Mouse (Mus musculus) stomach, embryonic 16.5 days (tissue): ENCODE measurements around the gene Ttyh3. TPM values are rescaled to one million over a fixed set of nuclear protein-coding genes. Genes with fewer than 3 reads are reported as not detected.

ENCODE experiments used
- ATAC-seq: fragments of 200-750 bp; cut with Nextera tagmentation; 2 replicates; pipeline ENCODE4 v1.8.0; 2017; ENCODE audit warnings: moderate number of reproducible peaks, moderate TSS enrichment; ENCODE audit not compliant: insufficient read depth, low FRiP score
- H3K27ac ChIP-seq: fragments of 300-500 bp; sonication (generic); 2 replicates; pipeline ENCODE4 v1.5.1; 2014; ENCODE audit warnings: low read length
- H3K27me3 ChIP-seq: fragments of 300-500 bp; sonication (generic); 2 replicates; pipeline ENCODE4 v1.6.1; 2014; ENCODE audit warnings: low read length, control low read depth, mixed read lengths; ENCODE audit not compliant: control insufficient read depth, insufficient read depth
- H3K36me3 ChIP-seq: fragments of 300-500 bp; sonication (generic); 2 replicates; pipeline ENCODE4 v1.6.1; 2014; ENCODE audit warnings: low read length; ENCODE audit not compliant: control insufficient read depth, insufficient read depth
- H3K4me1 ChIP-seq: fragments of 300-500 bp; sonication (generic); 2 replicates; pipeline ENCODE4 v1.6.1; 2014; ENCODE audit warnings: low read length, control low read depth, mixed read lengths; ENCODE audit not compliant: control insufficient read depth, insufficient read depth
- H3K4me2 ChIP-seq: fragments of 300-500 bp; sonication (generic); 2 replicates; pipeline ENCODE4 v1.6.1; 2014; ENCODE audit warnings: low read depth, low read length, mixed read lengths
- H3K4me3 ChIP-seq: fragments of 300-500 bp; sonication (generic); replicated peaks from 2 replicates; pipeline ENCODE4 v1.5.1; 2014; ENCODE audit warnings: mild to moderate bottlenecking, low read length
- H3K9ac ChIP-seq: fragments of 300-500 bp; sonication (generic); 2 replicates; pipeline ENCODE4 v1.6.1; 2014; ENCODE audit warnings: low read length
- H3K9me3 ChIP-seq: fragments of 300-500 bp; sonication (generic); replicated peaks from 2 replicates; pipeline ENCODE4 v1.6.1; 2016; ENCODE audit warnings: low read length, control low read depth; ENCODE audit not compliant: control insufficient read depth
- WGBS: fragments of 180-500 bp; shearing (Covaris S2); extraction: QIAGEN DNeasy Blood & Tissue Kit; methylation state at CpG from one replicate; pipeline ENCODE4 v1.1.7; 2014; 5-methylcytosine and 5-hydroxymethylcytosine counted together
- polyA plus RNA-seq: library from polyadenylated mRNA; unstranded; fragments of >200 nt; fragmentation: Nextera tagmentation; extraction: Ambion mirVana; gene quantifications from 2 replicates; pipeline ENCODE4 v1.2.1, GENCODE M21; 2015

Gene Ttyh3
- polyA plus RNA-seq, 1 experiment from 2014 or later = 17.8 TPM

DNA sequence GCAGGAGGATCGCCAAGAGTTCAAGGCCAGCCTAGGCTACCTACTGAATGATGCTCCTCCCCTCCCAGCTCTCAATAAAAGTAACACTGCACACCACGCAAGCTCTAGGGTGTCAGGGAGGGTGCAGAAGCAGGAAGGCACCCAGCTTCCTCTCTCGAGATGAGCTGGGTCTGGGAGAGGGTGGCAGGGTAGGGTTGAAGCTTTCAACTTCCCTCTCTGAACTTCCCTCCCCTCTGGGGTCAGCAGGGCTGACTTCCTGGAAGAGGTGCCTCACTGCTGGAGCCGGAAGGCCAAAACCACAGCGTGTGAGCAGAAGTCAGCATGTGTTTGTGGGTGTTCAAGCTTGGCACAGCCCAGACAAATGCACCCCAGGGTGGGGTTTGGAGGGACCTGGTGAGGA is 31.1 kb downstream of the Ttyh3 start:
- no peaks in the 10 kb centered on the region for H3K9me3 ChIP-seq
- H3K4me1 ChIP-seq = peaks cover 3% of the 10 kb centered on the region
- H3K27ac ChIP-seq = no peak overlapping the region; the same call in 1 of the 2 replicates
- no peak overlapping the region for H3K4me3 ChIP-seq
- H3K27me3 ChIP-seq = no peaks in the 10 kb centered on the region
- peaks cover 4% of the 10 kb centered on the region; the same call in 1 of the 2 replicates for H3K36me3 ChIP-seq
- no peak overlapping the region for H3K4me2 ChIP-seq
- no peak overlapping the region for H3K9ac ChIP-seq
- no peak for ATAC-seq
- WGBS = 71% methylated on average over 5 of the region's 5 CpGs

DNA sequence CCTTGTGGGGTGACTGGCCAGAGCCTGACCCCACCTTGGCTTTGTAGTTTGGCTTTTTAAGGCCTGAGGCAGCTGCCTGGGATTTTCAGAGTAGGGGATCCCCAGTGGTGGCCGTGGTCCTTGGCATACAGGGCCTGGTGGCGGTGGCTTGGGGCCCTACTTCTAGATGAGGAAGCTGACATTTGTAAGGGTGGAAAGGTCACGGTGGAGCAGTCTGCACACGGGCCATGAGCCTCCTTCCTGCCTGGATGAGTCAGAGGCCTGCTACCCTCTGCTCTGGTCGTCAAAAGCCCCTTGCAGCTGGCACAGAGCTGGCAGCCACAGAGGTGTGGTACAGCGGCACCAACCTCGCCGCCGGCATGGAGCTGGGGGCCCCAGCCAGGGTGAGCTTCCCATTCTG is 32.1 kb downstream of the Ttyh3 start:
- no peak overlapping the region for H3K4me2 ChIP-seq
- no peaks in the 10 kb centered on the region for H3K27me3 ChIP-seq
- no peaks in the 10 kb centered on the region for H3K9me3 ChIP-seq
- peaks cover 2% of the 10 kb centered on the region; the same call in 1 of the 2 replicates for H3K36me3 ChIP-seq
- no peak overlapping the region for H3K4me3 ChIP-seq
- 0 out of 2 replicates have a peak overlapping the region, but pooled peaks have one; percentile 15 for H3K9ac ChIP-seq
- ATAC-seq = no peak
- H3K27ac ChIP-seq = peak overlapping the region; percentile 35
- peaks cover 9% of the 10 kb centered on the region for H3K4me1 ChIP-seq
- WGBS = 63% methylated on average over 9 of the region's 9 CpGs

DNA sequence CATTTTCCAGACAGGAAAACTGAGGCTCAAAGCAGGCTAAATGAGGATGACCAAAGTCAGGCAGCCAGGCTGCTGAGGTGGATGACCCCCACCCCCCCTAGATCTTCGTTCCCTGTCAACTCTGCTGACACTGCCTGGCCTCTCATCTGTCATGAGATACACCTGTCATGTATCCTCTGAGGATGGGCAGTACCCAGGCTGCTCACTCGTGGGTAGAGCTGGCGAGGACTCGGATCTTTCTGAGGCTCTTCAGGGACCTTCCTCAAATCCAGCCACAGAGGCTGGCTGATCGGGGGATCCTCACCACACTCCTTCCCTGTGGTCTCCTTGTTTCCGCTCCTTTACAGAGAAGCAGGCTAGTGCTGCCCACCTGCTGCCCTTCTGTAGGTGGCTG is 32.7 kb downstream of the Ttyh3 start:
- no peak overlapping the region for H3K4me3 ChIP-seq
- no peaks in the 10 kb centered on the region for H3K9me3 ChIP-seq
- 69% methylated on average over 6 of the region's 6 CpGs for WGBS
- H3K36me3 ChIP-seq = peaks cover 2% of the 10 kb centered on the region; the same call in 1 of the 2 replicates
- H3K4me2 ChIP-seq = no peak overlapping the region
- H3K4me1 ChIP-seq = peaks cover 15% of the 10 kb centered on the region
- no peak overlapping the region for H3K27ac ChIP-seq
- ATAC-seq = no peak
- 0 out of 2 replicates have a peak overlapping the region, but pooled peaks have one; percentile 15 for H3K9ac ChIP-seq
- H3K27me3 ChIP-seq = no peaks in the 10 kb centered on the region

DNA sequence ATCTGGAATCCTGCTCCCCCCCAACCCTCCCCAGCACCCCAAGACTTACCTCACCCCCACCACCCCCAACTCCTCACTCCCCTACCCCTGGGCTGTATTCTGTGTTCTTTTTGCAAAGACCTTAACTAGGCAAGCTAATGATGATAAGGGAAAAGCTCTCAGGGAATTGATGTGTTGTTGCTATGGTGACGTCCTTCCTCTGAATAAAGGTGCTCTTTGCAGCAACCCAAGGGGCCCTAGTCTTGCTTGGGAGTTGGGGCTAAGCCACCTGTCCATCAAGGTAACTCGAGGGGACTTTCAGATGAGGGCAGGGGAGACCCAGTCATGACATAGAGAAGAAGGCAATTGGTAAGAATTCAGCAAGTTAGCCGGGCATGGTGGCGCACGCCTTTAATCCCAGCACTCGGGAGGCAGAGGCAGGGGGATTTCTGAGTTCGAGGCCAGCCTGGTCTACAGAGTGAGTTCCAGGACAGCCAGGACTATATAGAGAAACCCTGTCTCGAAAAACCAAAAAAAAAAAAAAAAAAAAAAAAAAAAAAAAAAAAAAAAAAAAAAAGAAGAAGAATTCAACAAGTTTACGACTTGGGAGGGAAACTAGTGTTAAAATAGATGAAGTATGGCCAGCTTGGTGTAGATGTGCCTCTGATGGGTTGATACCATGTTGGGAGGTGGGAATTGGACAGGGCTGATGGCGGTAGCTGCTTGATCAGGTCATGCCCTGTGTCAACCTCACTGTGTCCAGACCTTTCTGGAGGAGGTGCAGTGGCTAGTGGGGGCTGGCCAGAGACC is 33.3 kb downstream of the Ttyh3 start:
- Histone ChIP-seq H3K4me3 (no peak overlapping the region), H3K9me3 (no peaks in the 10 kb centered on the region), H3K27me3 (no peaks in the 10 kb centered on the region), H3K4me2 (no peak overlapping the region), H3K9ac (no peak overlapping the region), H3K27ac (no peak overlapping the region), H3K4me1 (peaks cover 21% of the 10 kb centered on the region), H3K36me3 (peaks cover 2% of the 10 kb centered on the region; the same call in 1 of the 2 replicates)
- WGBS = 70% methylated on average over 10 of the region's 10 CpGs
- no peak for ATAC-seq

DNA sequence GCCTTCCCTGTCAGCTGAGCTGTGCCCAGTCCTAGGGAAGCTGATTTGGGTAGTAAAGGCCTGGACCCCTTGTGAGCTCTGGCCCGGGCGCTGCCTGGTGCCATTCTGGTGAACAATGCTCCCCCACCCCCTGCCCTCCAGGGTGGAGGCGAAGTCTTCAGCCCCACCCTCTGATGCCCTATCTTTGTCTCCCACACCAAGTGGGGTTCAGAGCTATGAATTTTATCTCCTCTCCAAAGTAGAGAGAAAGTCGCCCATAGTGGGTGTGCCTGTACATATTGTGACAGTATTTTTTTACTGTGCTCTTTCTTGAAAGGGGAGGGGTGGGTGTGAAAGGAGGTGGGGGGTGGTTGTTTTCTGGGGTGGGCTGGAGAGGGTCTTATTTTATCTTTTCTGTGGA is 34.0 kb downstream of the Ttyh3 start:
- Histone ChIP-seq H3K4me3 (no peak overlapping the region), H3K9ac (no peak overlapping the region), H3K9me3 (no peaks in the 10 kb centered on the region), H3K4me1 (peaks cover 28% of the 10 kb centered on the region), H3K27ac (no peak overlapping the region; the same call in 1 of the 2 replicates), H3K4me2 (no peak overlapping the region), H3K36me3 (peaks cover 2% of the 10 kb centered on the region; the same call in 1 of the 2 replicates), H3K27me3 (no peaks in the 10 kb centered on the region)
- no peak for ATAC-seq
- 68% methylated on average over 4 of the region's 4 CpGs for WGBS

DNA sequence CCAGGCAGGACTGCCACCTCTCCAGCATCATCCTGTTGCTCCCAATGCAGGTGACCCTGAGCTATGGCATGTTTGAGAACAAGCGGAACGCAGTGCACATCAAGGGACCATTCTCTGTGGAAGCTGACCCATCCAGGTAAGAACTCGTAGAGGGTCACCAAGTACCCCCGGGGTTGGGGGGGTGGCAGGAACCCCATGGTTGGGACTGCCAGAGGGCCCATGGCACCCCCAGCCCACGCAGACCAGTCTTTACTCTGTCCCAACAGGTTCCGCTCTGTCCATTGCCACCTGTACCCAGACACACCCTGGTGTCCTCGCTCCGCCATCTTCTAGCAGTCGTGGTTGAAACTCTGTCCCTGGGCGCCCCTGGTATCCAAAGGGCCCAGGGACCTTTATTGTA is 34.7 kb downstream of the Ttyh3 start:
- no peak overlapping the region for H3K4me3 ChIP-seq
- H3K9ac ChIP-seq = no peak overlapping the region
- H3K36me3 ChIP-seq = peaks cover 2% of the 10 kb centered on the region; the same call in 1 of the 2 replicates
- WGBS = 92% methylated on average over 10 of the region's 10 CpGs
- no peak for ATAC-seq
- H3K27ac ChIP-seq = no peak overlapping the region
- no peaks in the 10 kb centered on the region for H3K9me3 ChIP-seq
- peaks cover 34% of the 10 kb centered on the region for H3K4me1 ChIP-seq
- no peaks in the 10 kb centered on the region for H3K27me3 ChIP-seq
- no peak overlapping the region for H3K4me2 ChIP-seq

DNA sequence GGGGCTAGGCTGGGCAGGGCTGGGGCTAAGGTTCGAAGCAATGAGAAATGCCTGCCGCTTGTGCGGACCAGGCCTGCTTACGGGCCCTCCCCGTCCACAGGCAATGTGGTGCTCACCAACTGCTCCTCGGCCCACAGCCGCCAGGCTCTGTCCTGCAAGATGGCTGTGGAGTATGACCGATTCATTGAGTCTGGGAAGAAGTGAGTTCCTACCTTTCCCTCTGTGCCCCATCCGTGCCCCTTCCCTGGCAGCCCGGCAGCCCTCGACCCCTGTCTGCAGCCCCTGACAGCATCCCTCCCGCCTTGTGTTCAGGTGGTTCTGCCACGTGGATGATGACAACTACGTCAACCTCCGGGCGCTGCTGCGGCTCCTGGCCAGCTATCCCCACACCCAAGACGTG is 36.6 kb downstream of the Ttyh3 start:
- Histone ChIP-seq H3K36me3 (peaks cover 2% of the 10 kb centered on the region; the same call in 1 of the 2 replicates), H3K27ac (peak overlapping the region; percentile 99), H3K4me1 (peaks cover 42% of the 10 kb centered on the region), H3K27me3 (no peaks in the 10 kb centered on the region), H3K9me3 (no peaks in the 10 kb centered on the region), H3K9ac (peak overlapping the region; percentile 82), H3K4me2 (peak overlapping the region; percentile 61), H3K4me3 (peak overlapping the region; percentile 63)
- WGBS = 61% methylated on average over 18 of the region's 18 CpGs
- ATAC-seq = no peak

DNA sequence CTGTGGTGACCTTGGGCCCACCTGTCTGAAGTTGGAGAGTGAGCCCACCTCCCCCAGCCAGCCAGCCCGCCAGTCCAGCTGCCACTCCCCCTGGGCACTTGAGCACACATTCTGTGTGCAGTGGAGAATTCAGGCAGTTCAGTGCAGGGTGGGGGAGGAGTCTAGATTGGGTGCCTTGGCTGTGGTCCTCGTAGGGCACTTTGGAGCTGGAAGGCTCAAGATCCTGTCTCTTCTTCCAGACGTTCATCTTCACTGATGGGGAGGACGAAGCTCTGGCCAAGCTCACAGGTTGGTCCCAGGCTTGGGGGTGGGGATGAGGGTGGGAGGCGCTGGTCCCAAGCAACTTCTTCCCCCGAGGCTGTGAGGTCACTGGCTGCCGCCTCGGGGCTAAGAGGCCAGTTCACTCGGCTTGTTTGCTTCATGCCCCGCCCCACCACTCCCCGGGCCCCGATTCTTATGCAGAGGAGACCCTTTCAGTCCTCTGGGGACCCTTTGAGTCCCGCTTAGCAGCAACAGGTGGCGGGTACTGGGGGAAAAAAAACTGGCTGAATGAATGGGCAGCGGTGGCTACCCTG is 37.1 kb downstream of the Ttyh3 start:
- Histone ChIP-seq H3K4me1 (peaks cover 45% of the 10 kb centered on the region), H3K9me3 (no peaks in the 10 kb centered on the region), H3K4me2 (peak overlapping the region; percentile 61), H3K4me3 (peak overlapping the region; percentile 63), H3K9ac (peak overlapping the region; percentile 82), H3K27ac (peak overlapping the region; percentile 99), H3K36me3 (peaks cover 2% of the 10 kb centered on the region; the same call in 1 of the 2 replicates), H3K27me3 (no peaks in the 10 kb centered on the region)
- WGBS = 30% methylated on average over 15 of the region's 15 CpGs
- no peak; the same call in 1 of the 2 replicates for ATAC-seq

DNA sequence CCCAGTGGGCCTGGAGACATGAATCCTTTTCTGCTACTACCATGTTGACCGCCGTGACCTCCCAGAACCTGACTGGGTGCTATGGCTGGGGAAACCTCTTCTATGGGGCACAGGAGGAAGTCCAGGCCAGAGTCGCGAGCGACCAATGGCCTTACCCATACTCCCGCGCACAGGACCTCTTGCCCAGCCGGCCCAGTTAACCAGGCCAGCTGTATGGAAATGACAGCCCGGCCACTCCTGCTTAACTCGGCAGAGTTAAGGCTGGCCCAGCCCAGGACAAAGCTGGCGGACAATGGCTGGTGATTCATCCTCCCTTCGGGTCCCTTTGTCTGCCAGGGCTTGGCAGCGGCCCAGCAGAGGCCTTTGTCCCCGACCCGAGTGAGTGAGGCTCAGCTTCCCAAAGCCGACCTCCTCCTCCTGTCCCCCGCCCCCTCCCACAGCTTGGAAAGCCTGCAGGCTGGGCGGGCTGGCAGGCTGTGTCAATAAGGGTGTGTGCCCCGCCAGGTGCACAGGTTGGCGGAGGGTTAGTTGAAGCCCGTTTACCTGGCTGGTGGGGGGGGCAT is 37.7 kb downstream of the Ttyh3 start:
- WGBS = 18% methylated on average over 21 of the region's 21 CpGs
- Histone ChIP-seq H3K9ac (peak overlapping the region; percentile 82), H3K27me3 (no peaks in the 10 kb centered on the region), H3K9me3 (no peaks in the 10 kb centered on the region), H3K36me3 (peaks cover 2% of the 10 kb centered on the region; the same call in 1 of the 2 replicates), H3K4me1 (peaks cover 50% of the 10 kb centered on the region), H3K4me2 (peak overlapping the region; percentile 61), H3K4me3 (peak overlapping the region; percentile 63), H3K27ac (peak overlapping the region; percentile 99)
- ATAC-seq = peak; percentile 78
